Mouse (Mus musculus): ENCODE results near the gene Rbms1. TPM values are rescaled to one million over a fixed set of nuclear protein-coding genes. Genes with fewer than 3 reads are reported as not detected.

Rbms1 gene
- polyA plus RNA-seq, 1 experiment: 42.9 TPM

DNA sequence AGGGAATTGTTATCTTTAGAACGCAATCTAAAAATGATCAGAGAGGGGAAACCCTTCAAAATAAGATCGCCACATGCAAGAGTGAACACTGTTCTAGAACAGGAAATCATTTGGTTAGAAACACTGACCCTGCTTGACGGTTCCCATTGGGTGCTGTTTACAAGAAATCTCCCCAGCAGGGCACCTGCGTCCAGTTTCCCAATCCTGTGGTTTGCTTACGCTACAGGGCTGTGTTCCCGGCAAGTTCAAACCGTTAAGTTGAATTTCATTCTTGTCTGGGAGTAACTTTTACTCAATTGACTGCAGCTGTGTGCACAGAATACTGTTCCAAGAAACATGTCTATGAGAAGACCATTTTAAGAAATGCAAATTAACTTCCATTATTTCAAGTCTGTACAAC is 59.5 kb downstream of the Rbms1 start:
- no peak for TF ChIP-seq CEBPB (IDR thresholded peaks at IDR 0.05; ENCODE audit: low read depth)
- TF ChIP-seq MYOG (IDR thresholded peaks at IDR 0.05; ENCODE audit: control insufficient read depth, extremely low read depth, insufficient read length): no peak
- TF ChIP-seq MYOD1 (IDR thresholded peaks at IDR 0.05; ENCODE audit: control insufficient read depth, insufficient read length, low read depth): no peak
- no peak for TF ChIP-seq MAX (IDR thresholded peaks at IDR 0.05)
- no peak for TF ChIP-seq USF1 (IDR thresholded peaks at IDR 0.05; ENCODE audit: low read depth)
- no peak for TF ChIP-seq CTCF (IDR thresholded peaks at IDR 0.05; ENCODE audit: control insufficient read depth, insufficient read depth, insufficient read length)
- no peak for TF ChIP-seq FOSL1 (IDR thresholded peaks at IDR 0.05; ENCODE audit: insufficient read depth, low read length, poor library complexity, severe bottlenecking)
- no peaks in the 10 kb centered on the region for H3K36me3 ChIP-seq (ENCODE audit: control insufficient read depth, insufficient read depth)
- no peak overlapping the region for H3K4me3 ChIP-seq (ENCODE audit: insufficient read depth, poor library complexity, severe bottlenecking)
- H3K79me2 ChIP-seq (ENCODE audit: control insufficient read depth, insufficient read depth): peaks cover 48% of the 10 kb centered on the region
- H3K79me3 ChIP-seq (ENCODE audit: low read depth): peaks cover 12% of the 10 kb centered on the region
- no peak overlapping the region for H3ac ChIP-seq (ENCODE audit: control insufficient read depth, insufficient read length, low read depth)
- no peaks in the 10 kb centered on the region for H3K27me3 ChIP-seq (ENCODE audit: control insufficient read depth, insufficient read depth, insufficient read length)

DNA sequence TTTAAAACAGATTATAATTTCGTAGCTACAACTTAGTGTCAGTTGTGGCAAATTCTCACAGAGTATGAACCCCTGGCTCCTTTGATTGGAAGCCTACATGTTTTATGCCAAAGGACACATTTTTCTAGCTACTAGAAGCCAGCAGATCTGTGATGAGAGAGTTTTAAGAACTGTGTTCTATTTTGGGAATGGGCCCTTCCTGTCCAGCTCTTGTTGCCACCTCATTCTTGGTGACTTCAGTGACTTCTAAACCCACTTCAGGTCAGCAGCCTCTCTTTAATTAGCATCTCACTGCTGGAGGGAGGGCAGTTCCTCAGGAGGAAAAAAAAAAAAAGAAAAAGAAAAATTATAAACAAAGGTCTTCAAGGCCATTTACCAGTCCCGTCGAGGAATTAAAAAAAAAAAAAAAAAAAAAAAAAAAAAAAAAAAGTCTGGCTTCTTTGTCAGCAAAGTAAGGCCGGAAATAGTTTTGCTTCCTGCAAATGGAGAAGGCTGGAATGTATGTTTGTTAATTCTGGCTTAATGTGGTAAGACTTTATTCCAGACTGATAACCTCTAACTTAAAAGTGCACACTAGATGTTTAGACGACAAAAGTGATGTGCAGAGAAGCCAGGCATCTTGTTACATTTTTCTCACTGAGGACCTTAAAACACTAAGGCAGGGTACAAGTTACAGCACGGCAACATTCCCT is 60.4 kb downstream of the Rbms1 start:
- no peak overlapping the region for H3K4me3 ChIP-seq (ENCODE audit: insufficient read depth, poor library complexity, severe bottlenecking)
- peaks cover 57% of the 10 kb centered on the region for H3K79me2 ChIP-seq (ENCODE audit: control insufficient read depth, insufficient read depth)
- H3K79me3 ChIP-seq (ENCODE audit: low read depth): peaks cover 16% of the 10 kb centered on the region
- no peak for TF ChIP-seq MAX (IDR thresholded peaks at IDR 0.05)
- TF ChIP-seq MYOG (IDR thresholded peaks at IDR 0.05; ENCODE audit: control insufficient read depth, extremely low read depth, insufficient read length): no peak
- TF ChIP-seq CTCF (IDR thresholded peaks at IDR 0.05; ENCODE audit: control insufficient read depth, insufficient read depth, insufficient read length): no peak
- H3K27me3 ChIP-seq (ENCODE audit: control insufficient read depth, insufficient read depth, insufficient read length): no peaks in the 10 kb centered on the region
- no peak overlapping the region for H3ac ChIP-seq (ENCODE audit: control insufficient read depth, insufficient read length, low read depth)
- no peaks in the 10 kb centered on the region for H3K36me3 ChIP-seq (ENCODE audit: control insufficient read depth, insufficient read depth)

DNA sequence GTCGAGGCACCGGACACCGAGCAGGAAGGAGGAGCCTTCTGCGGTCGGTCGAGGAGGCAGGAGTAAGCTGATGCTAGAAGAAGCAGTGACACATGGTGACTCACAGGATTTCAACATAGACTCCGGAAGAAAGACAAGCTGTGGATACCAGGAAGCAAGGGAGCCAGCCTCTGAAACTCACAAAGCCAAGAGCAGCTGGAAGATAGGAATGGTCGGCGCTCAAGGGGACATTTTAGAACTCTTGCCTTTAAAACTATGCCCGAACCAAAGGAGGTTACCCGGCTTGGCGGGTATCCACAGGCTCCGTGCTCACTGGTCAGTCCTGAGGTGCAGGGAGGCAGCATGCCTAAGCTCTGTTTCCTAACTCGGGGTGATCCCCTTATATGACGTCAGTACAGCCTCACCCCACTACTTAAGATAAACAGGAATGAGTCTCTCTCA is 61.5 kb downstream of the Rbms1 start:
- Histone ChIP-seq H3ac (ENCODE audit: control insufficient read depth, insufficient read length, low read depth) (peak overlapping the region; percentile 9), H3K4me3 (ENCODE audit: insufficient read depth, poor library complexity, severe bottlenecking) (peak overlapping the region; percentile 21)

DNA sequence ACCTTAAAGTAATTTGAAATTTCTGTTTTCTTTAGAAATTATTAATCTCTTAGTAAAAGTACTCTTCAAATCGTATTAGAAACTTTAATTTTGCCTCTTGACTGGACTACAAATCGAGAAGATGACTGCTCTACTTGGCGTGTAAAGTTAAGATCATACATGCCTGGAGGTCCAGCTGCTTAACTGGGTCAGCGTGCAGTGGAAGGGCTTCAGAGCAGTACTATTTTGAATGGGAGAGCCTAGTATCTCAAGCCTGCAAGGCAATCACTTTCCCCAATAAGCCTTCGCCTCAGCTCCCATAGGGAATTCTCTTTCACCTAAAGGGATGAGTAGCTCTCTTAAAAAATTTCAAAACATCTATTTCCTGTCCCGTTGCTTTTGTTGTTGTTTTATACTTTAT is 62.0 kb downstream of the Rbms1 start:
- H3K36me3 ChIP-seq (ENCODE audit: control insufficient read depth, insufficient read depth): no peaks in the 10 kb centered on the region
- H3K79me3 ChIP-seq (ENCODE audit: low read depth): peaks cover 16% of the 10 kb centered on the region
- H3K4me3 ChIP-seq (ENCODE audit: insufficient read depth, poor library complexity, severe bottlenecking): no peak overlapping the region
- H3K79me2 ChIP-seq (ENCODE audit: control insufficient read depth, insufficient read depth): peaks cover 57% of the 10 kb centered on the region
- no peak overlapping the region for H3ac ChIP-seq (ENCODE audit: control insufficient read depth, insufficient read length, low read depth)
- H3K27me3 ChIP-seq (ENCODE audit: control insufficient read depth, insufficient read depth, insufficient read length): no peaks in the 10 kb centered on the region
- TF ChIP-seq MYOG (IDR thresholded peaks at IDR 0.05; ENCODE audit: control insufficient read depth, extremely low read depth, insufficient read length): no peak
- TF ChIP-seq FOSL1 (IDR thresholded peaks at IDR 0.05; ENCODE audit: insufficient read depth, low read length, poor library complexity, severe bottlenecking): no peak
- TF ChIP-seq MYOD1 (IDR thresholded peaks at IDR 0.05; ENCODE audit: control insufficient read depth, insufficient read length, low read depth): no peak
- no peak for TF ChIP-seq MAX (IDR thresholded peaks at IDR 0.05)
- no peak for TF ChIP-seq CTCF (IDR thresholded peaks at IDR 0.05; ENCODE audit: control insufficient read depth, insufficient read depth, insufficient read length)

More for the DNA sequence above, 61.5 kb downstream of the Rbms1 start:
- H3K36me3 ChIP-seq (ENCODE audit: control insufficient read depth, insufficient read depth): no peaks in the 10 kb centered on the region
- no peaks in the 10 kb centered on the region for H3K27me3 ChIP-seq (ENCODE audit: control insufficient read depth, insufficient read depth, insufficient read length)
- H3K79me2 ChIP-seq (ENCODE audit: control insufficient read depth, insufficient read depth): peaks cover 58% of the 10 kb centered on the region
- peak; percentile 63 for TF ChIP-seq MAX (IDR thresholded peaks at IDR 0.05)
- peak; percentile 99 for TF ChIP-seq FOSL1 (IDR thresholded peaks at IDR 0.05; ENCODE audit: insufficient read depth, low read length, poor library complexity, severe bottlenecking)
- TF ChIP-seq MYOG (IDR thresholded peaks at IDR 0.05; ENCODE audit: control insufficient read depth, extremely low read depth, insufficient read length): no peak
- TF ChIP-seq CTCF (IDR thresholded peaks at IDR 0.05; ENCODE audit: control insufficient read depth, insufficient read depth, insufficient read length): no peak
- peak; percentile 99 for TF ChIP-seq CEBPB (IDR thresholded peaks at IDR 0.05; ENCODE audit: low read depth)
- TF ChIP-seq USF1 (IDR thresholded peaks at IDR 0.05; ENCODE audit: low read depth): no peak
- peak; percentile 69 for TF ChIP-seq MYOD1 (IDR thresholded peaks at IDR 0.05; ENCODE audit: control insufficient read depth, insufficient read length, low read depth)
- peaks cover 16% of the 10 kb centered on the region for H3K79me3 ChIP-seq (ENCODE audit: low read depth)

DNA sequence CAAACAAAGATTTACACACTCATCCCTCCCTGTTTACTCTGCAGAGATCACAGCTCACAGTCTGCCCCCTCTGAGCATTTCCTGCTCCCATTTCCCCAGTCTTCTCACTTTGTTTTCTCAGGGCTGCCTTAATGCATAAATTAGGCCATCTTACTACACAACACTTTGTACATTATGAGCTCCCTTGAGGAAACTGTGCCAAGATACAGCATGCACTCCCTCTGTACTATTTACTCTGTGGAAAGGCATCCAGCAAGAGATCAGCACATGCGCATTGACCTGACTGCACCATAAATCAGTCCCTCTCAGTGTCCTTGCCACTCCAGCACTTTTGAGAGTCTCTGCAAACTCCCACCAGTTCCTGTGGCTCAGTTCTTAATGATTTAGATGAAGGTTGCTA is 70.0 kb downstream of the Rbms1 start:
- TF ChIP-seq MAX (IDR thresholded peaks at IDR 0.05): no peak
- TF ChIP-seq MYOD1 (IDR thresholded peaks at IDR 0.05; ENCODE audit: control insufficient read depth, insufficient read length, low read depth): no peak
- TF ChIP-seq CTCF (IDR thresholded peaks at IDR 0.05; ENCODE audit: control insufficient read depth, insufficient read depth, insufficient read length): no peak
- TF ChIP-seq CEBPB (IDR thresholded peaks at IDR 0.05; ENCODE audit: low read depth): no peak
- no peak overlapping the region for H3K4me3 ChIP-seq (ENCODE audit: insufficient read depth, poor library complexity, severe bottlenecking)

DNA sequence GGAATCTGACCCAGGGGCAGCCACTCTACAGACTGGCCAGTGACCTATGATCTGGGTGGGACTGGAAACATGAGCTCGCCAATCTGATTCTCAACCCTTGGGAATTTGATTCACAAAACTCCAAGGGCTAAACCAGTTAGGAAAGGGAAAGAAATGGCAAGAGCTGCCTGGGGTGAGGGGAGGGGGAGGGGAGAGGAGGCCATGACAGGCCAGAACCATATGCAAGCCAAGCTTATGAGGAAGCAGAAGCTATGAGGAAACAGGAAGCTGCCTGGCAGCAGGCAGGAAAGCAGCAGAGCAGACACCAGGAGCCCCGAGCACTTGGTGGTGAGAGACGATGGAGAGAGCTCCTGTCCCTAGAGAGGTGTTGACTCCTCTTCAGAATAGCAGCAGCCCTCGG is 79.1 kb downstream of the Rbms1 start:
- Histone ChIP-seq H3K79me3 (ENCODE audit: low read depth) (peaks cover 21% of the 10 kb centered on the region), H3ac (ENCODE audit: control insufficient read depth, insufficient read length, low read depth) (no peak overlapping the region), H3K36me3 (ENCODE audit: control insufficient read depth, insufficient read depth) (peaks cover 2% of the 10 kb centered on the region), H3K27me3 (ENCODE audit: control insufficient read depth, insufficient read depth, insufficient read length) (no peaks in the 10 kb centered on the region), H3K79me2 (ENCODE audit: control insufficient read depth, insufficient read depth) (peaks cover 59% of the 10 kb centered on the region), H3K4me3 (ENCODE audit: insufficient read depth, poor library complexity, severe bottlenecking) (no peak overlapping the region)
- TF ChIP-seq FOSL1 (IDR thresholded peaks at IDR 0.05; ENCODE audit: insufficient read depth, low read length, poor library complexity, severe bottlenecking) (no peak), MYOG (IDR thresholded peaks at IDR 0.05; ENCODE audit: control insufficient read depth, extremely low read depth, insufficient read length) (no peak), MAX (IDR thresholded peaks at IDR 0.05) (no peak), CEBPB (IDR thresholded peaks at IDR 0.05; ENCODE audit: low read depth) (no peak), MYOD1 (IDR thresholded peaks at IDR 0.05; ENCODE audit: control insufficient read depth, insufficient read length, low read depth) (no peak), USF1 (IDR thresholded peaks at IDR 0.05; ENCODE audit: low read depth) (no peak), CTCF (IDR thresholded peaks at IDR 0.05; ENCODE audit: control insufficient read depth, insufficient read depth, insufficient read length) (no peak)

More for the DNA sequence above, 70.0 kb downstream of the Rbms1 start:
- Histone ChIP-seq H3K27me3 (ENCODE audit: control insufficient read depth, insufficient read depth, insufficient read length) (no peaks in the 10 kb centered on the region), H3ac (ENCODE audit: control insufficient read depth, insufficient read length, low read depth) (no peak overlapping the region), H3K79me3 (ENCODE audit: low read depth) (peaks cover 2% of the 10 kb centered on the region), H3K36me3 (ENCODE audit: control insufficient read depth, insufficient read depth) (no peaks in the 10 kb centered on the region), H3K79me2 (ENCODE audit: control insufficient read depth, insufficient read depth) (peaks cover 46% of the 10 kb centered on the region)

Measured in C2C12 (cell line).